Mouse (Mus musculus) E14TG2a.4 (cell line): ENCODE measurements around the gene Olfr469.

ENCODE experiments used
- CTCF ChIP-seq: conservative IDR thresholded peaks from 2 replicates; pipeline ENCODE4 v1.5.1; 2014; ENCODE audit warnings: low read length
- NANOG ChIP-seq: IDR thresholded peaks from 2 replicates; pipeline ENCODE4 v1.6.1; 2014; ENCODE audit warnings: borderline replicate concordance, low read length, mixed read lengths

DNA sequence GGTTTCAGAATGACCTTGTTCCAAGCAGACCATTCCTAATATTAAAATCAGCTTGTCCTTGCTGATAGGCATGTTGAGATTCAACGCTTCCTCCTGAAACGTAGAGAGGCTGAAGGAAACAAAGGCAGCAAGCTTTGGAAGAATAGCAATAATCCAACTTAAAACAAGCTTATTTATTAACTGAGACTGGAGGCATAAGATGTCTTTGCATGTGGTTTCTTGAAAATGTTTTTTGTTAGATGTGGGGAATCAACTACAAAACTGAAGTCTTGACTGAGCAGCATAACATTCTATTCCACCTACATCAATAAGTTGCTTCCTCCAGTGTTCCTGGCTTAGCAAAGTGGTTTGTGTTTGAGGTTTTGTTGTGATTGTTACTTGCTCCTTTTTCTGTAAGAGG, 24.2 kb downstream of the Olfr469 start, which contains the start of gene Ovch2:
- TF ChIP-seq CTCF (no peak), NANOG (no peak)
